Mouse (Mus musculus) embryo, embryonic 11.5 days (tissue): Measurements from ENCODE around the gene Arhgap36.
A peak's percentile ranks its signal among the peaks of the same experiment; 100 is the strongest.

ENCODE experiments used
- DNase-seq: peaks from one replicate; pipeline ENCODE4 v3.0.0-alpha.2; 2012; ENCODE audit warnings: low read depth, low spot score

The Arhgap36 gene

GRCm38 (mm10) chrX:49463442-49463970 is at the start of gene Arhgap36:
Gene Arhgap36, plus strand, starts transcription at chrX:49463945.
- no peak for DNase-seq

- DNase-seq: no peak
Measured at GRCm38 (mm10) chrX:49457781-49458180, 6.0 kb upstream of the Arhgap36 start.

GRCm38 (mm10) chrX:49470287-49471054 is 6.7 kb downstream of the Arhgap36 start:
- peak; percentile 9 for DNase-seq

GRCm38 (mm10) chrX:49479968-49480809 is 16.4 kb downstream of the Arhgap36 start:
- DNase-seq: peak; percentile 23

GRCm38 (mm10) chrX:49480846-49481245 is 17.1 kb downstream of the Arhgap36 start:
- no peak for DNase-seq

- DNase-seq: no peak
Measured at GRCm38 (mm10) chrX:49489141-49489540, 25.4 kb downstream of the Arhgap36 start.

GRCm38 (mm10) chrX:49493739-49494449 is 30.1 kb downstream of the Arhgap36 start:
- DNase-seq: no peak
